Mouse (Mus musculus): ENCODE data around the gene Yy1. TPM values are rescaled to one million over a fixed set of nuclear protein-coding genes. Genes with fewer than 3 reads are reported as not detected.

Gene Yy1
- polyA plus RNA-seq (2017; shearing (Covaris generic)): 10 to 100 TPM; 15.9 to 16.6 TPM

GRCm38 (mm10) chr12:108792546-108793452 is at the start of gene Yy1:
TSS of gene Yy1 (plus strand) at chr12:108792973.

DNA sequence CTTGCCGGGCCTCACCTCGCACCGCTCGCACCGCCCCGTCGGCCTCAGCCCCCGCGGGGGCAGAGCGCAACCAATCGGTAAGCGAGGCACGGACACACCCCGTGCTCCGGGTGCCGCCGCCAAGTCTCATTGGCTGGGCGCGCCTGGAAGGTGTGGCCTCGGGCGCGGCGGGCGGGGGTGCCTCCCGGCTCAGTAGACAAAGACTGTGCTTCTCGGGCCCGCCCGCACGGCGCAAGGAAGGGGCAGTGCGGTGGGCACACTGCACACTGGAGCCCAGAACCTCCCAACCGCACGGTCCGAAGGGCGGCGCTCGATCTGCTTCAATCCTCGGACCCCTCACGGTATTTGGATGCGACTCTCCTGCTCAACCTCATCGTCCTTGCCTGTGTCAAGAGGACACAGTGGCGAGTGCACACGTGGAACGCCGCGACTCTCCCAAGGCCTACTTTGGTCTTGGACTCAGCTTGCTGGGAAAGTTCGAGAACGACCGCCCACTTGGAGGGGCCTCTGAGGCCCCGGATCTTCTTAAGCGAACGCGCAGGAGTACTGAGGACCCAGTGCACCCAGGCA is 43.2 kb downstream of the Yy1 start, which contains the start of the genes Slc25a29 and Slc25a47:
Slc25a29 (minus strand) TSS at position 44 of the 570 bp plus-strand sequence.
Slc25a47 (plus strand) TSS at position 207 of the 570 bp plus-strand sequence.

Other genes starting within 250 kb of the Yy1 start
- 100 to 1,000 TPM; 307 to 585 TPM for gene Evl, start 238.3 kb upstream of the Yy1 start, polyA plus RNA-seq (2017; shearing (Covaris generic))
- gene Degs2, start 90.7 kb upstream of the Yy1 start, polyA plus RNA-seq (2017; shearing (Covaris generic)): 1 to 10 TPM; 2.4 to 4.8 TPM
- gene Slc25a29, start 42.9 kb downstream of the Yy1 start, polyA plus RNA-seq (2017; shearing (Covaris generic)): 1 to 10 TPM; 4.2 to 4.9 TPM
- gene Slc25a47, start 43.1 kb downstream of the Yy1 start, polyA plus RNA-seq (2017; shearing (Covaris generic)): 1 to 10 TPM in 1 of 2 experiments, under 1 TPM in 1; 0.43 to 1.3 TPM
- gene Wdr25, start 100.7 kb downstream of the Yy1 start, polyA plus RNA-seq (2017; shearing (Covaris generic)): 1 to 10 TPM; 6.1 to 6.6 TPM
- 100 to 1,000 TPM in 1 of 2 experiments, 10 to 100 TPM in 1; 67.3 to 104 TPM for gene Wars, start 101.2 kb downstream of the Yy1 start, polyA plus RNA-seq (2017; shearing (Covaris generic))

Measured in activated CD4-positive, CD25-positive, alpha-beta regulatory T cell (primary cell).